Mouse (Mus musculus): ENCODE measurements around the gene Ppm1e. TPM values are rescaled to one million over a fixed set of nuclear protein-coding genes. Genes with fewer than 3 reads are reported as not detected.
A peak's percentile ranks its signal among the peaks of the same experiment; 100 is the strongest.

Ppm1e gene
- total RNA-seq, 2 experiments from 2014 or later = 12.7 to 13.7 TPM

DNA sequence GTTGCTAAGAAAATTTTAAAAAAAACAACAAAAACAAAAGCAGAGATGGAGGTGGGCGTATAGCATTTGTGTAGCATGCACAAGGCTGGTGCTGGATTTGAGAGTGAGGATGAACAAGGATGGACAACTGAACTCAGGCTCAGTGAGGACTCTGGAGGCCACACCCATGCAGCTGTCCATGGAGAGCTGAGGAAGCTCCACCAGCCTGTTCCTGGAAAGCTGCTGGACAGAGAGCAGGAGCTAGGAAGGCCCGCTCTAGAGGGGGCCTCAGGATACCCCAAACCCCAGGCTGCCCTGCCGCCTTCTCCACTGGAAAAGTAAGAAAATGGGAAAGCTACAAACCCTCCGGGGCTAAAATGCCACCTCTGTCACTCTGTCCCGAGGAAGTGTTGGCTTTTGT is 101.5 kb downstream of the Ppm1e start:
- DNase-seq = no peak
- intact Hi-C loops (cut with DNase I) = no loop called here

- intact Hi-C loops (cut with DNase I) = no loop called here
- DNase-seq = no peak
Observed at GRCm38 (mm10) chr11:87254149-87254548, 104.7 kb downstream of the Ppm1e start.

DNA sequence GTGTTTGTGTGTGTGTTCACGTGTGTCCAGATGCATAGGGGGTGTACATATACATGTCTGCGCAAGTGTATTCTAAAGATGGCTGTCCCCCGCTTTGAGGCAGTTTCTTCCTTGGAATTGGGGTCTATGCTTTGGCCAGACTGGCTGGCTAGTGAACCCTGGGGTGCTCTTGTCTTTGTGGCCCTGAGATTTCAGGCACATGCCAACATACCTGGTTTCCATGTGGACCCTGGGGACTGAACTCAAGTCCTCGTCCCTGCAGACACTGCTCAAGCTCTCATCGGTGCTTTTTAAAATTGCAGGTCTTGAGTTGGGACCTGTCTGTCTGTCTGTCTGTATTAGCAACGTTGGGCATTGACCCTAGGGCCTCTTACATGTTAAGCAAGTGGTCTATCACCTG is 105.5 kb downstream of the Ppm1e start:
- intact Hi-C loops (cut with DNase I) = no loop called here
- no peak for DNase-seq

DNA sequence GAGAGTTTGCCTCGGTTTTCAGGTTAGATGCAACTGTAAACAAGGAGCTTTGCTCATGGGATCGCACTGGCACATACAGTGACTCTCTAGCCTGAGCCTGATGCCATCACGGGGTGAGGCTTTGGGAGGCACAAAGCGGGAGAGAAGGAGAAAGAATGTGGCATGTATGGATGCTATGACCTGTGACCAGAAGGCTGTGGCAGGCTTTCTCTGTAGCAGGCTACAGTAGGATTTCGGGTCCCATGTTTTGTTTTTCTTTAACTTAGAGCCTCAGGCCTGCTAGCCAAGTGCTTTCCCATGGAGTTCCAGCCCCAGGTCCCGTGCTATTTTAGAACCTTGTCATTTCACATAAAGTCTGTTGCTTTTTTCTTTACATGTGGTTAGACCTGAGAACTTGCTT is 108.7 kb downstream of the Ppm1e start:
- intact Hi-C loops (cut with DNase I) = no loop called here
- DNase-seq = no peak

DNA sequence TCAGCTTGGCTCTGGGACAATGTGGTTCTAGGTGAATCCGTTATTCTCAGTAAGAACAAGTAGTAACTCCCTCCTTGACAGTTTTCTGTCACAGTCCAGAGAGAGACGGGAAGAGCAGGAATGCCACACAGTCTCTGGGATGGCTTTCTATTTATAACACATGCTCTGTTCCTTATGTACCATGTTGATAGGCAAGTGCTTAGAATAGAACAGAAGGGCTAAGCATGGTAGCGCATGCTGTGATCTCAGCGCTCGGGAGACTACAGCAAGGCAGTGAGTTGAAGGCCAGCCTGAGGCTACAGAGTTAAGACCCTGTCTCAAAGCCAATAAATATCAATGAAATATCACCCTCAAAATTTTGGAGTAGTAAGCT is 111.3 kb downstream of the Ppm1e start:
- intact Hi-C loops (cut with DNase I) = loop anchor here (1.0 to 5.0 kb wide), 2 partner anchors 33 to 110 kb away; partner anchors contain the start of gene Ppm1e
- peak in 1 of 2 experiments; percentile 41 for DNase-seq

GRCm38 (mm10) chr11:87246724-87247493 is 111.9 kb downstream of the Ppm1e start:
- DNase-seq = peak; percentile 27
- intact Hi-C loops (cut with DNase I) = loop anchor here (1.0 to 5.0 kb wide), 2 partner anchors 33 to 110 kb away; partner anchors contain the start of gene Ppm1e

DNA sequence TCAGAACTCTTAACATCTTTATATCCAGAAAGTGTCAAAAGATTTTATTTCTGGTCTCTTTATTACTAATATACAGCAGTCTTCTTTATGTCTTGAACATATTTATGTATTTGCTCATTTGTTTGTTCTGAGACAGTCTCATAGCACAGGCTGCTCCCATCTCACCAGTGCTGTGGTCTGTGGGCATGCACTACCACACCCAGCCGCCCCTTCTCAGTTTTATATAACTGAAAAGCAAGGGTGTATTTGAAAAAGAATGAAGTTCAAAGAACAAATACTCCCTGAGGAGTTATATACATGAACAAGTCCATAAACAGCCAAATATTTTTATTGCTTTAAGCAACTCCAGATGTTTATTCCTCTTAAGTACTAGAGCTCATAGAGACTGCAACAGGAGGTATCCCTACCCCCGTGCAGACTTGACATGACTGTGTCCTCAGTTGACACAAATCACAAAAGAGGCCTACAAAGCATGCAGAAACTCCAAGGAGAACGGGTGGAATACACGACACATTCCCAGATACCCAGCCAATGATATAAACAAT is 112.6 kb downstream of the Ppm1e start:
- DNase-seq = no peak
- intact Hi-C loops (cut with DNase I) = loop anchor here (5.0 kb wide), 1 partner anchor 111 kb away; the partner anchor contains the start of gene Ppm1e

DNA sequence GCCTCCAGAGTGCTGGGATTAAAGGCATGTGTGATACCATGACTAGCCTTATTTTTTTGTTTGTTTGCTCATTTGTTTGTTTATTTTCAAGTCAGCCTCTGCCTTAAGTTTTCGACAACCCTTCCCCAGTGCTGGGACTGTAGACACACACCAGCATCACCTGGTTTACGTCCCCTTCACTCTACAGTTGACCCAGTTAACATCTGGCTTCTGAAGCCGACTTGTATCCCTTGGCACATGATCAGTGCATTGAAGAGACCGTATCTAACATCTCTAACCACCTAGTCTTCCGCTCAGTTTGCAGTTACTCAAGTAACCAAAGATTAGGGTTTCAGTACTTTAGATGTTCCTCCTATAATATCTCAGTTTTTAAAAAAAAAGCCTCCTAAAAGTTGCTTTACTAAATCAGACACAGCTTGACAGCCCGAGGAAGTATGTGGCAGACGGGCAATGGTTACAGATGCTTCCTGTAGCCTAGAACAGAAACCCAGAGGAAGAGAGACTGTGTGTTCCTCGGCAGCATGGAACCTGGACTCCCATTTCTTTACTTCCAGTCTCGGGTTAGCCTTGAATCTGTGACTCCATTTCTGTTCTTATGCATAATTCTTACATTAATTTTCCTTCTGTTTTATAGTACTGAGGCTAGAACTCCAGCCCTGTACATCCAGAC is 113.5 kb downstream of the Ppm1e start:
- intact Hi-C loops (cut with DNase I) = loop anchor here (5.0 kb wide), 1 partner anchor 112 kb away; the partner anchor contains the start of gene Ppm1e
- DNase-seq = no peak

DNA sequence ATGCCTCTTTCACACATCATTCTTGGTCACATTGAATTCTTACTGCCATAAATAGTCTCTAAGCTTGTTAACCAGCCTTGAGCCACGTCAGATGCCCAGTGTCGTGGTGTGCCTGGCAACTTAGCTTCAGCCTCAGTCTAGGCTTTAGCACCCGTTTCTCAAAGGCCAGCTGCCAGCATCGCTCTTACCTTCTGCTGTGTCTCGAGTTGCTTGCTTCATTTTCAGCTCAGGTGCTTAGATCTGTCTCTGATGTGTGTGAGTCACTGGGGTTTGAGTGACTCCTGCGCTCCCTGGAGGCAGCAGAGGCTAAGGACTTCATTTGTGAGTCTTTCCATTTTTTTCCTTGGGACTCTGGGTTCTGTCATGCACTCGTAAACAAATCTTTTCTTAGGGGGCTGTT is 117.6 kb downstream of the Ppm1e start:
- DNase-seq = no peak
- intact Hi-C loops (cut with DNase I) = no loop called here

DNA sequence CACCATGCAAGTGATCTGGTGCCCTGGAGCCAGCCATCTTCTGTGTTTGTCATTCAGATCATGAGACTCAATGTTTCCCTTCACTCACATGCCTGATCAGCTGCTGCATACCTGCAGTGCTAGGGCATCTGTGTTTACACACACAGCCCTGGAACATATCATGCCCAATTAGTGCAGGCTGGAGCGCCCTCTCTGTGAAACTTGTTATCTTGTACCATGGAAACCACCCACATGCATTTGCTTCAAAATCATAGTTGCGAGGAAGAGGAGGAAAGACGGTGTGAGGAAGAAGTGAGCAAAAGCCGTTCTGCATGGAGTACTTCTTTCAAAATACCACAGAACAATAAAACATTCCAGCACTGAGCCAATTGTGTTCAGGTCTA is 118.0 kb downstream of the Ppm1e start:
- no peak for DNase-seq
- intact Hi-C loops (cut with DNase I) = no loop called here

DNA sequence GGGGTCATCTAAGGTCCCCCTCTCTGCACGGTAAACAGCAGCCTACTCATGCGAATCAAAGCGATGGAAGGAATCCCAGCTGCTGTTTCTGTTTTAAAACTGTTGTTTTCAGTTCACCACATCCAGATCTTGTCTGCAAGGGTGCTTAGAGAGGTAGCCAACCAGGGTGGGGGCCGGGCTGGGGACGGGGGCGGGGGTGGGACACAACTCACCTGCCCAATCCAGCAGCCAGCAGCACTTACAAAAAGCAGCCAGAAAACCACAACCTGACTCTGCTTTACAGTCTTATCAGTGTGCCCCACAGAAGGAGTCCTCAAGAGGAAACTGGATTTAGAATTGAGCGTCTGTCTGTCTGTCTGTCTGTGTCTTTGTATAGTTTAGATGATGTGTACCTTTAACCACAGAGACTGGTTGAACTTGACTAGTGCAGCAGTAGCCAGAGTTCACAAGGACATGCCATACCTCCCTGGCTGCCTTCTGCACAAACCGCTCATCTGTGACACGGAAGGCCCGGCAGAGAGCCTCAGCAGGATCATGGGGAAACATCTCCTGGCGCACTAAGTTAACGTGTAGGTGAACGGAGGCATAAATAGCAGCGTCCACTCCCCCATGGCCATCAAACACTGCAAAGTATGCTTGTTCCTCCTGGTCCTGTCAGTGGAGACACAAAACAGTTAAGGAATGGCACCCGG is 118.5 kb downstream of the Ppm1e start:
- intact Hi-C loops (cut with DNase I) = no loop called here
- no peak for DNase-seq

DNA sequence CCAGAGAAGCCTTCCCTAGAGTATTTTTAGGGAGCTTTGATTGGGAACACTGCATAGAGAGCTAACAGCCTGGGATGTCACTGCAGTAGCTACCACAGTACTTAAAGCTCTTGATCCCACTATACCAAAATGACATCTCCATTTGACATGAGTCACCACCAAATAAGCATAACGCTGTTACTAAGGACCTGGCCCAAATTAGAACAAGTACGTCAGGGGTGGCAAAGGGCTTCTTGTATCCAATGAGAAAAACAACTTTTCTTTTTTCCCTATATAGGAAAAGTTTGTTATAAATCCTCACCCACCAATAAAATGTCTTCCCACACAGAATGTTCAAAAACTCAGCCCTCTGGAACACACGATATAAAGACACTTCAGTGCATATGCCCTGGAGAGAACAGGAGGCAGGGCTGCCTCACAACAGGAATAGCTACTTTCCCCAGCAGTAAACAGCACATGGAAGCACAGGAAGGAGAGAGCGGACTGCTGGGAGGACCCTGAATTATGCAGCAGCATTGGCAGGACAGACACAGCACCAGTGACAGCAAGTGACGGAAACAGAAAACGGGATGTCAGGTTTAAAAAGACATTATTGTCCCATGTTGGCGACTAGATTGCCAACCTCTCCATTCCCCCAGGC is 119.8 kb downstream of the Ppm1e start:
- intact Hi-C loops (cut with DNase I) = no loop called here
- DNase-seq = no peak

- no peak for DNase-seq
- intact Hi-C loops (cut with DNase I) = no loop called here
Observed at GRCm38 (mm10) chr11:87235486-87235872, 123.3 kb downstream of the Ppm1e start.

- no peak for DNase-seq
- intact Hi-C loops (cut with DNase I) = no loop called here
Observed at GRCm38 (mm10) chr11:87234743-87235485, 123.9 kb downstream of the Ppm1e start.

GRCm38 (mm10) chr11:87233377-87233776 is 125.4 kb downstream of the Ppm1e start:
- no peak for DNase-seq
- intact Hi-C loops (cut with DNase I) = no loop called here

DNA sequence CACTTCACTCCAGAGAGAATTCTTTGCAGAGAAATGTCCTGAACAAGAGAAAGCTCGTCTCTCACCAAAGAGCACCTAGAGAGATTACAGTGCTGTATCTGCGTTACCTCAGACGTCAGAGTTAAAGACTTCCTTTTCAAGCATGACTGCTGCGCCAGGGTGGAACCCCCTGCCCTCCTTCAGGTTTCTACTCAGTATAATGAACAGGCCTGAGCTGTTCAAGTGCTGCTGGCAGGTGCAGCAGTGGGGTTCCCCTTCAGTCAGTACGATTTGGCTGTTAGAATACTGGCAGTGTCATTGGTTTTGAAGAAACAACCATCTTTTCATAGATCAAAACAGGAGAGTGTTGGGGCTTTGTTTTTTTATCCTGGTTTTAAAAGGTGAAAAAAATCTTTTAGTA is 131.8 kb downstream of the Ppm1e start:
- DNase-seq = no peak
- intact Hi-C loops (cut with DNase I) = no loop called here

DNA sequence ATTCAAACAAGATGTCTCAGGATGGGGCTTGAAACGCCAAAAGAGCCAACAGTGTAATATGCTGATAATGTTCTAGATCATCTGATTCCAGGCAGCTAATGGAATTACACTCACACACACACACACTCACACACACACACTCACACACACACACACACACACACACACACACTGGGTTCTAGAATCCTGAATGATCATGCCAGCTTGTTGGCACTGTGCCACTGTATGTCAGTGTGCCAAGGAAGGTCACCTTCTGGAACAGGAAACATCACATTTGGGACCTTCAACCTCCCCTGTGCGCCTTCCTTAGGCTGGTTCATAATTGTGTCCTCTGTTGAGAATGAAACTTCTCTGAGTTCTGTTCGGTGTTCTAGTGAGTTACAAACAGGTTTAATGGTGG is 136.1 kb downstream of the Ppm1e start:
- intact Hi-C loops (cut with DNase I) = no loop called here
- DNase-seq = peak in 1 of 2 experiments; percentile 8

GRCm38 (mm10) chr11:87212313-87212712 is 146.5 kb downstream of the Ppm1e start:
- no peak for DNase-seq
- intact Hi-C loops (cut with DNase I) = no loop called here
